Mouse (Mus musculus) layer of hippocampus, adult 2 months (tissue): Measurements from ENCODE around the gene E330021D16Rik. TPM values are rescaled to one million over a fixed set of nuclear protein-coding genes. Genes with fewer than 3 reads are reported as not detected.
"Not testable (repeated sequence)": the region's sequence is repeated elsewhere in the genome, so short reads cannot be mapped to it uniquely, and the experiment has no call there.

Experiments
- DNase-seq, 2 experiments: peaks; one replicate each; pipeline ENCODE4 v3.0.0; 2022; ENCODE audit warnings: low spot score in 2 of 2
- H3K27ac ChIP-seq: fragments of 200-600 bp; 2 replicates; pipeline ENCODE4 v1.8.1; 2022
- H3K4me3 ChIP-seq: fragments of 200-600 bp; 2 replicates; pipeline ENCODE4 v1.8.1; 2022; ENCODE audit warnings: mild to moderate bottlenecking
- CTCF ChIP-seq: fragments of 200-600 bp; conservative IDR thresholded peaks from 2 replicates; pipeline ENCODE4 v1.8.1; 2022; ENCODE audit warnings: antibody characterized with exemption, mild to moderate bottlenecking, moderate library complexity
- long read RNA-seq, 2 experiments: library from polyadenylated mRNA; stranded (forward); transcript quantifications; one replicate each; pipeline ENCODE4 v2.0.0; 2021; ENCODE audit warnings: borderline mapping rate in 2 of 2
- total RNA-seq, 2 experiments: library from RNA; stranded (reverse); gene quantifications; 2 replicates each; pipeline ENCODE4 v1.2.3; 2021

E330021D16Rik gene
- not detected for total RNA-seq
- long read RNA-seq, experiment 1: 0 reads
- long read RNA-seq, experiment 2: 0 reads

- DNase-seq: no peak
- no peak for TF ChIP-seq CTCF
- Histone ChIP-seq H3K4me3 (no peak within 1 kb of the TSS), H3K27ac (no peak within 1 kb of the TSS)
These were observed at the start of gene E330021D16Rik for GRCm38 (mm10) chr6:136415133-136415775. E330021D16Rik (minus strand) TSS chr6:136415569.

- H3K4me3 ChIP-seq: no peak overlapping the region
- peak overlapping the region; percentile 92; the same call in 1 of the 2 replicates for H3K27ac ChIP-seq
- no peak for DNase-seq
- no peak for TF ChIP-seq CTCF
These were observed 49.7 kb upstream of the E330021D16Rik start for GRCm38 (mm10) chr6:136465021-136465420.

GRCm38 (mm10) chr6:136464121-136464621, 48.8 kb upstream of the E330021D16Rik start:
- H3K4me3 ChIP-seq: no peak overlapping the region
- DNase-seq: no peak
- peak overlapping the region; percentile 92; the same call in 1 of the 2 replicates for H3K27ac ChIP-seq
- TF ChIP-seq CTCF: no peak

GRCm38 (mm10) chr6:136463491-136463890, 48.1 kb upstream of the E330021D16Rik start:
- Histone ChIP-seq H3K27ac (no peak overlapping the region; the same call in 1 of the 2 replicates), H3K4me3 (no peak overlapping the region)
- DNase-seq: no peak
- no peak for TF ChIP-seq CTCF

GRCm38 (mm10) chr6:136459156-136459555, 43.8 kb upstream of the E330021D16Rik start:
- no peak for TF ChIP-seq CTCF
- H3K4me3 ChIP-seq: no peak overlapping the region
- no peak for DNase-seq
- H3K27ac ChIP-seq: no peak overlapping the region

GRCm38 (mm10) chr6:136456302-136456701, 40.9 kb upstream of the E330021D16Rik start:
- no peak for DNase-seq
- no peak overlapping the region for H3K27ac ChIP-seq
- no peak overlapping the region for H3K4me3 ChIP-seq
- no peak for TF ChIP-seq CTCF

- DNase-seq: no peak
- Histone ChIP-seq H3K4me3 (no peak overlapping the region), H3K27ac (no peak overlapping the region)
- TF ChIP-seq CTCF: no peak
These were observed 40.3 kb upstream of the E330021D16Rik start for GRCm38 (mm10) chr6:136455696-136456095.

- no peak for TF ChIP-seq CTCF
These were observed 37.3 kb upstream of the E330021D16Rik start for GRCm38 (mm10) chr6:136452623-136453022.

GRCm38 (mm10) chr6:136450863-136451262, 35.5 kb upstream of the E330021D16Rik start:
- no peak overlapping the region for H3K27ac ChIP-seq
- DNase-seq: no peak
- no peak for TF ChIP-seq CTCF

More at GRCm38 (mm10) chr6:136452623-136453022, 37.3 kb upstream of the E330021D16Rik start:
- Histone ChIP-seq H3K4me3 (no peak overlapping the region), H3K27ac (no peak overlapping the region)
- DNase-seq: no peak

GRCm38 (mm10) chr6:136449930-136450329, 34.6 kb upstream of the E330021D16Rik start:
- no peak overlapping the region for H3K27ac ChIP-seq

More at GRCm38 (mm10) chr6:136450863-136451262, 35.5 kb upstream of the E330021D16Rik start:
- no peak overlapping the region for H3K4me3 ChIP-seq

GRCm38 (mm10) chr6:136449270-136449692, 33.9 kb upstream of the E330021D16Rik start:
- TF ChIP-seq CTCF: no peak

More at GRCm38 (mm10) chr6:136449930-136450329, 34.6 kb upstream of the E330021D16Rik start:
- no peak for DNase-seq
- no peak for TF ChIP-seq CTCF
- H3K4me3 ChIP-seq: no peak overlapping the region

GRCm38 (mm10) chr6:136439205-136439604, 23.8 kb upstream of the E330021D16Rik start:
- H3K27ac ChIP-seq, DNase-seq, H3K4me3 ChIP-seq: not testable (repeated sequence)

More at GRCm38 (mm10) chr6:136449270-136449692, 33.9 kb upstream of the E330021D16Rik start:
- peak; percentile 25 to 73 for DNase-seq
- Histone ChIP-seq H3K4me3 (no peak overlapping the region), H3K27ac (peak overlapping the region; percentile 67; the same call in 1 of the 2 replicates)

GRCm38 (mm10) chr6:136436151-136436550, 20.8 kb upstream of the E330021D16Rik start:
- H3K27ac ChIP-seq, DNase-seq, H3K4me3 ChIP-seq: not testable (repeated sequence)

- H3K4me3 ChIP-seq: no peak overlapping the region
- TF ChIP-seq CTCF: no peak
- no peak overlapping the region for H3K27ac ChIP-seq
- DNase-seq: no peak
These were observed 18.2 kb upstream of the E330021D16Rik start for GRCm38 (mm10) chr6:136433573-136433972.
